Mouse (Mus musculus): ENCODE measurements around the gene Dppa3.
A peak's percentile ranks its signal among the peaks of the same experiment; 100 is the strongest.

Dppa3 gene

DNA sequence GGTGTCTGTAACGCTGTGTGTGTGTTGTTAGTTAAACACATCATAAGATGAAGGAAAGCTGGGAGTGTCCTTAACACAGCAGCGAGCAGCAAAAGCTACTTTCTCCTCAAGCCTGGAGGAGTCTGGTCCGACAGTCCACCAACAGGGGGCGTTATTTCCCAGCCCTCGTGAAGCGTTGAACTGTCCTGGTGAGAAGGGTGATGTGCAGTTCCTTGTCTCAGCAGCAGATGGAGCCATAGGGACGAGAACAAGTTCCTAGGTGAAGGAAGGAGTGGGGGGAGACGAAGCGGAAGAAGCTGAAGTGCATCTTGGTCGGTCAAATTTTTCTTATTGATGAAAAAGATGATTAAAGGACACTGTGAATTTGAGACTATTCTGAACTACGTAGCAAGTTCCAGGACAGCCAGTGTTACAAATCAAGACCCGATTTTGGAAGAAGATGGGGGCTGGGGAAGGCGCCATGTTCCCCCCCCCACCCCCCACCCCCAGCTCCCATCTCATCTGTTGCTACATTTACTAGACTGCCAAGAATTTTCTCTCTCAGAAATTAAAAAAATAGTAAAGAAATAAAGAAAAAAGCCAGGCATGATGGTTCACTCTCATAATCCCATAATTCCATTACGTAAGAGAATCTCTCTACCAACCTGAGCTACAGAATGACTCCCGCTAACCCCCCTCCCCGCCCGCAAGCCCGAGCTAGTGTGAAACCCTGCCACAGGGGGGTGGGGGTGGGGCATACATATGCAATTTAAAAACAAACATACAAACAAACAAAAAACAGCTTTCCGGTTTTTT is 43.4 kb downstream of the Dppa3 start:
- DNase-seq, result peak; percentile 94 to 98

DNA sequence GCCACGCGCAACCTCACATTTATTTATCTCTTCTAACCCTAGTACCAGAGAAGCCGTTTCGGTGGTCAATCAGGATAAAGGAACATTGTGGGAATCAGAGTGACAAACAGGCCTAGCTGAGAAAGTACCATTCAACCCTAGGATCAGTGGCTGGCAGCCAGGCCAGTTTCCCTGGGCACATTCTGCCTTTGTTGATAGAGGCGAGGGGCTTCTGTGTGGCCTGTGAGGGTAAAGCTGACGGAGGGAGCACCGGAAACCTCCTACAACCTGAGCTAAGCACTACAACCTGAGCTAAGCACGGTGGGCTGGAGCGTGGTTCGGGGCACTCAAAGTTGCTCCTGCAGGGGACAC is 44.0 kb downstream of the Dppa3 start:
- no peak for DNase-seq

DNA sequence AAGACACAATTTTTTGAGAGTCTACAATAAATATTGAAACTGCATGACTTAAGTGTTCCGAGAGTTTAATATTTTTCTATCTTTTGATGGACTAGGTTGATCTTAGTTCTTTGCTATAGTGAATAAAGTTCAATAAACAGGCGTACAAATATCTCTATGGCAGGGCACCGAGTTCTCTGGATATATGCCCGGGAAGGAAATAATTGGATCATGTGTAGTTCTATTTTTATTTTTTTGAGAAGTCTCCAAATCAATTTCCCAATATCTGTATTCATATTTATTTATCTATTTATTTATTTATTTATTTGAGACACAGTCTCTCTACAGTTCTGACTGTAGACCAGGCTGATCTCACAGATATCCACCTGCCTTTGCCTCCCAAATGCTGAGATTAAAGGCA is 44.6 kb downstream of the Dppa3 start:
- DNase-seq, result no peak

DNA sequence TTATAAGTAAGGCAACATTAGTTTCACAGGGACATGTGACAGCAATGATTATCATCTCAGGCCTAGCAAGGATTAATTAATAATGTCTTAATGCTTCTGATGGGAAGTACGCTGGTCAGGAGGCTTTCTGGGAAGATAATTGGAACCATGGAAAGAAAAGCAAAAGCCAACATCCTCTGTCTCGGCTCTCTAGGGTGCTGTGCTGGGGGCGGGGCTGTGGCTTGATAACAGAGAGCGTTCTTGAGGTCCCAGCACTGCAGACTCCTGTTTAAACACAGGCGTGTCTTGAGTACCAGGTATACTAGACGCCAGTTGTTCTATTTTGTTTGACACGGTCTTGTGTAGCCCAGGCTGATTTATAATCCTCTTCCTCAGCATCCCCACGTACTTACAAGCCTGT is 46.5 kb downstream of the Dppa3 start:
- DNase-seq, result no peak
